Mouse (Mus musculus) colon, adult 2 months (tissue): Measurements from ENCODE around the gene Samd14. TPM values are rescaled to one million over a fixed set of nuclear protein-coding genes. Genes with fewer than 3 reads are reported as not detected.

Experiments
- polyA plus RNA-seq: library from polyadenylated mRNA; depleted of rRNA; stranded (reverse); fragments of >200 nt; gene quantifications from 2 replicates; pipeline ENCODE4 v1.2.3, GENCODE M21; 2012; rRNA removed

Samd14 gene
- polyA plus RNA-seq: 6.8 and 7.7 TPM in 2 replicates

DNA sequence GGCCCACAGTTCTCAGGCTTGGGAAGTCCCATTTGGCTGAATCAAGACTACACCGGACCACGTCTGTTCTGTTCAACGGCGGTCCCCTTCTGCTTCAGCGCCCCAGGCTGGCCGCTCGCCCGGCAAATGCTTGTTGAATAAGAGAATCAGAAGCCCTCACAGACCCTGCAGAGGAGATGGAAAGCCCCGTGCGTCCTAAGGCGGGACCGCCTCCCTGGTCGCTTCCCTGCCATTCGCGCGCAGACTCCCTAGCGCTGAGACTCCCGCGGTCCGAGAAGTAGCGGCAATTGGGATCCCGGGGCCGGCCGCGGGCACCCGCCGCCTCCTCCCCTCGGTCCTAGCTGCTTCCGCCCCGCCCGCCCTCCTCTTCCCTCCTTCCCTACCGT, at the start of gene Samd14:
Gene Samd14, plus strand, starts transcription at position 251 of the 386 bp plus-strand sequence.

GRCm38 (mm10) chr11:94967419-94967818, 42.3 kb upstream of the Samd14 start, which contains the start of gene Hils1:
Gene Hils1, plus strand, starts transcription at chr11:94967593.

GRCm38 (mm10) chr11:94976199-94976598, 33.5 kb upstream of the Samd14 start, which contains the start of gene Sgca:
Gene Sgca, minus strand, starts transcription at chr11:94976327.

GRCm38 (mm10) chr11:94990749-94991577, 18.7 kb upstream of the Samd14 start, which contains the start of gene Ppp1r9b:
Gene Ppp1r9b, plus strand, starts transcription at chr11:94991035.

DNA sequence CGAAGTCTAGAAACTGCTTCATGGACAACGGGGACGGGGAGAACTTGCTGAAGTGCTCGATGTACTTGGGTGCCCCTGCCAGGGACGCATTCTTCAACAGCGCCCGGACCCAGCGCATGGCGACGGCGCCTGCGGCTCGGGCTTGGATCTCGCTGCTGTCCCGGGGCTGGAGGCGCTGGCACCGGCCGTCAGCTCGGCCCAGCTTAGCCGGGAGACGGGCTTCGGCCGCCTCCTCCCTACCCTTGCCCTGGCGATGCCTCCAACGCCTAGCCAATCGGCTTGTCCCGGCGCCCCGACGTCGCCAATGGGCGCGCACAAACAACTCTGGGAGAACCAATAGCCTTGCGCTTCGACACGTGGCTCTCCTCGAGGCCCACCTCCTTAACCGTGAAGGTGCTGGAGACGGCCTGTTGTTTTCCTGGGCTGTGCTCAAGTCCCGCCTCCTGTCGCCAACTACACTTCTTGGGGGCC, 31.5 kb downstream of the Samd14 start, which contains the start of gene Pdk2:
Gene Pdk2, minus strand, starts transcription at position 216 of the 471 bp plus-strand sequence.

Other genes starting within 250 kb of the Samd14 start
- 0.13 and 0.23 TPM in 2 replicates for gene Tmem92, start 227.2 kb upstream of the Samd14 start, polyA plus RNA-seq
- 91.9 and 122 TPM in 2 replicates for gene Col1a1, start 73.7 kb upstream of the Samd14 start, polyA plus RNA-seq
- not detected in 2 replicates for gene Hils1, start 42.3 kb upstream of the Samd14 start, polyA plus RNA-seq
- 23.1 and 34.9 TPM in 2 replicates for gene Sgca, start 33.6 kb upstream of the Samd14 start, polyA plus RNA-seq
- gene Ppp1r9b, start 18.8 kb upstream of the Samd14 start, polyA plus RNA-seq: 28.7 and 34.4 TPM in 2 replicates
- 70.6 and 78.0 TPM in 2 replicates for gene Pdk2, start 31.5 kb downstream of the Samd14 start, polyA plus RNA-seq
- 104 and 107 TPM in 2 replicates for gene Itga3, start 66.9 kb downstream of the Samd14 start, polyA plus RNA-seq
- 0.14 TPM in 1 of 2 replicates, not detected in the other for gene Dlx3, start 110.2 kb downstream of the Samd14 start, polyA plus RNA-seq
- not detected in 2 replicates for gene Dlx4, start 136.4 kb downstream of the Samd14 start, polyA plus RNA-seq